Mouse (Mus musculus): ENCODE data around the gene Olfr846. TPM values are rescaled to one million over a fixed set of nuclear protein-coding genes. Genes with fewer than 3 reads are reported as not detected.

Olfr846 gene
- not detected in 2 replicates for polyA plus RNA-seq (2012; rRNA removed)

DNA sequence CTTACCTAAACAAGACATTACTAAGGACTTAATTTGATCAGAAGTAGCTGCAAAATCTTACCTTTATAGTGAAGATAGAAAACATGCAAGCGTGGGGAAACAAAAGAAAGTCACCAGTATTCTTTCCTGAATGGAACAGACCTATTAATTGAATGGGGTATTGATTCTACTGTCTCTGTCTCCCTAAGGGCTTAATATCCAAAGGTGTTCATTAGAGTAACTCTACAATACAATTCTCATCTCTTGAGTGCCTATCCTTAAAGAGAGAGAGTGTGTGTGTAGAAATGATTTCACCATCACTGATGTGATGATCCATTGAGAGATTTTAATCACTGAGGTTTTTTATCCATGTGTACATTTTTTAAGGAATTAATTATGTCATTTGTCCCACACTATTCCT lies at the start of gene Olfr846:
Olfr846 (minus strand) TSS at position 101 of the 400 bp plus-strand sequence.

DNA sequence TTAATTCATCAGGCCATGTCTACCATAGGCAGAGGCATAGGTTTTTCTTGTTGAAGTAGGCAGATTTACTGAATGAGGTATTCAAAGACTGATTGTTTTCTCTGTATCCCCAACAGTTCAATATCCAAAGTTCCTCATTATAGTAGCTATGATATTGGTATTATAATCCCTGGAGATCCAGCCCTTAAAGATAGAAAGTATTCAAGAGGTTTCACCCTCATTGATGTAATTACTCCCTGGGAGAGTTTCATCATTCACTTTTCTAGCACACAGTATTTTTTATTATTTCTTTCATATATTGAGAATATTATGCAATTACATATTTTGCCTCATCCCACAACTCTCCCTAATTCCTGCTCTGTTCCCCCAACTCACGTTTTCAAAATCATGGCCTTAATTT lies 14.8 kb upstream of the Olfr846 start, which contains the start of gene Olfr847:
Olfr847 (minus strand) TSS at position 101 of the 400 bp plus-strand sequence.

DNA sequence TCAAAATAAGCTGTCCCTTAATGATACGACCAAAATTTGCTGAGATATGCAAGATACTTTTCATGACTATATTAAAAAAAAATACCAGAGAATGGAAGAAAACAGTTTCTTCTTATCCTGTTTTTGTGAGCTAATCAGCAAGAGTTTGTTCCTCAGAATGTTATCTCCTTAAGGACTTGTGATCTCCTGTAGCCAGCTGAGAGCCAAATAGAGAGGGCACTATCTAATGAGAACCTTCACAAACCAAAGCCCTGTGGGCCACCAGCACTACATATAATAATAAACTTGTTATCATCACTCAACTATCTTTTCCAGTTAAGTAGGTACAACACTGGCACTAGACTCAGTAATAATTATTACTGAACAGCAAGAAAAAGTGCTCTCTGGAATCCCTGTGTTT lies 27.6 kb downstream of the Olfr846 start, which contains the start of gene Olfr845:
Olfr845 (plus strand) TSS at position 301 of the 400 bp plus-strand sequence.

DNA sequence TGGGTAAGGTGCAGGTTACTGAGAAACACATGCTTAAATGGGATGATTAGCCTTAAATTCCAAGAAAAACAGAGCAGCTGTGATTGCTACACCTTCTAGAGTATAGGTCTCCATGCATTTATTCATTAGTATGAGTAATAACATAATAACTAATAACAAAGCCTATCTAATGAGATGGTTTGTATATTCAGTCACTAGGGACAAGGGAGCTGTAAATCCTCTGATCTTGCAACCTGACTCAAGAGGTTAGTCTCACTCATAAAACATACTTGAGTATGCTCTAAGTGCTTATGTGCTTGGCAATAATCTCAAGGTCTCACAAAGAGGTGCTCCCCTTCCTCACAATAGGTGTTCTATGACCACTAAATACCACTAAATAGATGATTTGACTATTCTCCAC lies 47.8 kb downstream of the Olfr846 start, which contains the start of gene Olfr844:
Olfr844 (plus strand) TSS at position 301 of the 400 bp plus-strand sequence.

Other genes starting within 250 kb of the Olfr846 start
- not detected in 2 replicates for gene Olfr836, start 243.6 kb downstream of the Olfr846 start, polyA plus RNA-seq (2012; rRNA removed)
- not detected in 2 replicates for gene Olfr837, start 227.7 kb downstream of the Olfr846 start, polyA plus RNA-seq (2012; rRNA removed)
- not detected in 2 replicates for gene Olfr839-ps1, start 186.7 kb downstream of the Olfr846 start, polyA plus RNA-seq (2012; rRNA removed)
- not detected in 2 replicates for gene Olfr843, start 112.0 kb downstream of the Olfr846 start, polyA plus RNA-seq (2012; rRNA removed)
- not detected in 2 replicates for gene Olfr844, start 47.7 kb downstream of the Olfr846 start, polyA plus RNA-seq (2012; rRNA removed)
- gene Olfr845, start 27.5 kb downstream of the Olfr846 start, polyA plus RNA-seq (2012; rRNA removed): not detected in 2 replicates
- gene Olfr847, start 14.7 kb upstream of the Olfr846 start, polyA plus RNA-seq (2012; rRNA removed): not detected in 2 replicates
- gene Olfr849, start 76.3 kb upstream of the Olfr846 start, polyA plus RNA-seq (2012; rRNA removed): not detected in 2 replicates
- gene Olfr850, start 114.2 kb upstream of the Olfr846 start, polyA plus RNA-seq (2012; rRNA removed): not detected in 2 replicates
- gene Olfr851, start 129.3 kb upstream of the Olfr846 start, polyA plus RNA-seq (2012; rRNA removed): not detected in 2 replicates
- not detected in 2 replicates for gene Olfr853, start 177.1 kb upstream of the Olfr846 start, polyA plus RNA-seq (2012; rRNA removed)
- gene Olfr854, start 203.4 kb upstream of the Olfr846 start, polyA plus RNA-seq (2012; rRNA removed): not detected in 2 replicates
- gene Olfr855, start 218.6 kb upstream of the Olfr846 start, polyA plus RNA-seq (2012; rRNA removed): not detected in 2 replicates